Mouse (Mus musculus): ENCODE results near the gene Samd4b.

Gene Samd4b

GRCm38 (mm10) chr7:28351676-28352191, 246.2 kb downstream of the Samd4b start:
- DNase-seq: no peak

- DNase-seq: peak; percentile 98
Observed at GRCm38 (mm10) chr7:28350155-28350883, 247.6 kb downstream of the Samd4b start, which contains the start of gene Rps16. Rps16 (plus strand) TSS chr7:28350652.
